Mouse (Mus musculus) duodenum, adult 2 months (tissue): Measurements from ENCODE around the gene Catsperb. TPM values are rescaled to one million over a fixed set of nuclear protein-coding genes. Genes with fewer than 3 reads are reported as not detected.

Source experiments
- polyA plus RNA-seq: library from polyadenylated mRNA; depleted of rRNA; stranded (reverse); fragments of >200 nt; gene quantifications from 2 replicates; pipeline ENCODE4 v1.2.3, GENCODE M21; 2012; ENCODE audit warnings: low replicate concordance; rRNA removed

Catsperb gene
- polyA plus RNA-seq: not detected in 2 replicates

GRCm38 (mm10) chr12:101404353-101404752 is at the start of gene Catsperb:
Gene Catsperb (plus strand): TSS chr12:101404653.

